Mouse (Mus musculus): ENCODE results near the gene Serpina3f. TPM values are rescaled to one million over a fixed set of nuclear protein-coding genes. Genes with fewer than 3 reads are reported as not detected.

Gene Serpina3f
- total and polyA plus RNA-seq, 3 experiments, result not detected

GRCm38 (mm10) chr12:104243307-104243706, 29.0 kb downstream of the Serpina3f start:
- DNase-seq (ENCODE audit: low read depth, low spot score), result no peak
- H3K36me3 ChIP-seq (ENCODE audit: control insufficient read depth in 1 of 2, insufficient read depth in 2 of 2, low read length in 2 of 2), result no peaks in the 10 kb centered on the region
- no peaks in the 10 kb centered on the region for H3K4me1 ChIP-seq (ENCODE audit: control insufficient read depth in 1 of 2, insufficient read depth in 2 of 2, low read length in 2 of 2)
- H3K79me2 ChIP-seq (ENCODE audit: control insufficient read depth, insufficient read depth, low read length, poor library complexity), result no peaks in the 10 kb centered on the region
- no peaks in the 10 kb centered on the region for H3K9me3 ChIP-seq (replicated peaks; ENCODE audit: insufficient read depth, low read length)
- H3K27me3 ChIP-seq (ENCODE audit: control insufficient read depth in 1 of 2, insufficient read depth in 2 of 2, low read length in 2 of 2), result no peaks in the 10 kb centered on the region
- TF ChIP-seq POLR2A (IDR thresholded peaks at IDR 0.05; ENCODE audit: control insufficient read depth in 1 of 2, insufficient read depth in 1 of 2, low read depth in 1 of 2, low read length in 2 of 2, poor library complexity in 1 of 2), result no peak
- TF ChIP-seq RCOR1 (IDR thresholded peaks at IDR 0.05; ENCODE audit: low read depth, low read length), result no peak
- TF ChIP-seq E2F4 (IDR thresholded peaks at IDR 0.05; ENCODE audit: borderline replicate concordance, low read depth, low read length), result no peak
- TF ChIP-seq JUND (IDR thresholded peaks at IDR 0.05; ENCODE audit: low read depth, low read length), result no peak
- TF ChIP-seq KAT2A (conservative IDR thresholded peaks at IDR 0.05; ENCODE audit: low read depth, low read length), result no peak
- no peak for TF ChIP-seq MEF2A (IDR thresholded peaks at IDR 0.05; ENCODE audit: extremely low read depth, insufficient replicate concordance, low read depth, low read length, poor library complexity, severe bottlenecking)
- TF ChIP-seq ZNF384 (IDR thresholded peaks at IDR 0.05; ENCODE audit: low read depth, low read length), result no peak
- no peak for TF ChIP-seq TAL1 (IDR thresholded peaks at IDR 0.05; ENCODE audit: low read length)
- TF ChIP-seq MAX (IDR thresholded peaks at IDR 0.05; ENCODE audit: low read length), result no peak
- TF ChIP-seq MYC (IDR thresholded peaks at IDR 0.05; ENCODE audit: low read depth, low read length), result no peak
- TF ChIP-seq TCF12 (IDR thresholded peaks at IDR 0.05; ENCODE audit: low read depth, low read length), result no peak
- no peak for TF ChIP-seq TBP (IDR thresholded peaks at IDR 0.05; ENCODE audit: low read depth, low read length)
- TF ChIP-seq RAD21 (IDR thresholded peaks at IDR 0.05; ENCODE audit: low read depth, low read length), result no peak
- TF ChIP-seq UBTF (IDR thresholded peaks at IDR 0.05; ENCODE audit: borderline replicate concordance, insufficient read depth, low read depth, low read length), result no peak
- TF ChIP-seq USF2 (IDR thresholded peaks at IDR 0.05; ENCODE audit: borderline replicate concordance in 1 of 2, insufficient read depth in 1 of 2, low read depth in 1 of 2, low read length in 2 of 2), result no peak
- no peak for TF ChIP-seq USF1 (IDR thresholded peaks at IDR 0.05; ENCODE audit: low read depth, low read length)
- TF ChIP-seq HCFC1 (IDR thresholded peaks at IDR 0.05; ENCODE audit: low read depth, low read length), result no peak
- no peak overlapping the region for H3K27ac ChIP-seq (ENCODE audit: control insufficient read depth, low read depth, low read length)
- no peak overlapping the region for H3K4me3 ChIP-seq (ENCODE audit: control insufficient read depth in 1 of 2, insufficient read depth in 1 of 2, low read depth in 2 of 2, low read length in 2 of 2)
- H3K9ac ChIP-seq (ENCODE audit: control insufficient read depth, low read depth, low read length, poor library complexity, severe bottlenecking), result no peak overlapping the region

- DNase-seq (ENCODE audit: low read depth, low spot score), result no peak
- no peak overlapping the region for H3K9ac ChIP-seq (ENCODE audit: control insufficient read depth, low read depth, low read length, poor library complexity, severe bottlenecking)
- no peaks in the 10 kb centered on the region for H3K36me3 ChIP-seq (ENCODE audit: control insufficient read depth in 1 of 2, insufficient read depth in 2 of 2, low read length in 2 of 2)
- no peaks in the 10 kb centered on the region for H3K4me1 ChIP-seq (ENCODE audit: control insufficient read depth in 1 of 2, insufficient read depth in 2 of 2, low read length in 2 of 2)
- no peak overlapping the region for H3K27ac ChIP-seq (ENCODE audit: control insufficient read depth, low read depth, low read length)
- no peak overlapping the region for H3K4me3 ChIP-seq (ENCODE audit: control insufficient read depth in 1 of 2, insufficient read depth in 1 of 2, low read depth in 2 of 2, low read length in 2 of 2)
- no peaks in the 10 kb centered on the region for H3K27me3 ChIP-seq (ENCODE audit: control insufficient read depth in 1 of 2, insufficient read depth in 2 of 2, low read length in 2 of 2)
- TF ChIP-seq ELF1 (IDR thresholded peaks at IDR 0.05; ENCODE audit: low read depth, low read length), result no peak
- H3K9me3 ChIP-seq (replicated peaks; ENCODE audit: insufficient read depth, low read length), result no peaks in the 10 kb centered on the region
- H3K79me2 ChIP-seq (ENCODE audit: control insufficient read depth, insufficient read depth, low read length, poor library complexity), result no peaks in the 10 kb centered on the region
Measured at GRCm38 (mm10) chr12:104245092-104245491, 30.7 kb downstream of the Serpina3f start.

Data from MEL (cell line).